Mouse (Mus musculus) fat pad, adult 2 months (tissue): ENCODE data around the gene Cenpt.
"Not testable (repeated sequence)": the region's sequence is repeated elsewhere in the genome, so short reads cannot be mapped to it uniquely, and the experiment has no call there.

Experiments used
- DNase-seq: peaks from one replicate; pipeline ENCODE4 v3.0.0-alpha.2; 2011; ENCODE audit warnings: low read depth, low spot score; ENCODE audit errors: extremely low read depth

The Cenpt gene

DNA sequence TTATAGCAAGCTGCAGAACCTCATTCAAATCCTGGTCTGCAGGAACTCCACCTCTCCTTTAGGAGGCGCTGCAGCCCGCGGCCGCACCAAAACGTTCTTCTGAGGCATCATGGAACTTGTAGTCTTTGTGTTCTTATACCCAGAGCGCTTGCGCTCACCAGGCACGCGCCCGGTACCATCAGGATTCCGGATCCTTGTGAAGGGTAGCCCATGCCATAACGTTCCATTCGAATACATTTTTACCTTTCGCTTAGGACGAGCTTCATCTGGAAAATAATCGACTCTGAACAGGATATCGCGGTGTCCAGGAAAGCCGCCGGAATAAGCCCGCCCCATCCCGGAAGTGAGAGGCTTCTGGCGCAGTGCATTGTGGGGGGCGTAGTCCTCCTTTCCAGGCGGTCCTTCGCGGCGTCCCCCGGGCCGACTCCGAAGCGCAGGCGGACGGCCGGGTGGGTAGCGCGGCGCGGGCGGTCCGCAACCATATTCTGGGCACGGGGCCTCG, 1.7 kb upstream of the Cenpt start, which contains the start of gene Thap11:
Thap11 (plus strand) TSS at position 418 of the 502 bp plus-strand sequence.
- DNase-seq: no peak

GRCm38 (mm10) chr8:105854303-105854702, 1.2 kb upstream of the Cenpt start:
- DNase-seq: no peak

DNA sequence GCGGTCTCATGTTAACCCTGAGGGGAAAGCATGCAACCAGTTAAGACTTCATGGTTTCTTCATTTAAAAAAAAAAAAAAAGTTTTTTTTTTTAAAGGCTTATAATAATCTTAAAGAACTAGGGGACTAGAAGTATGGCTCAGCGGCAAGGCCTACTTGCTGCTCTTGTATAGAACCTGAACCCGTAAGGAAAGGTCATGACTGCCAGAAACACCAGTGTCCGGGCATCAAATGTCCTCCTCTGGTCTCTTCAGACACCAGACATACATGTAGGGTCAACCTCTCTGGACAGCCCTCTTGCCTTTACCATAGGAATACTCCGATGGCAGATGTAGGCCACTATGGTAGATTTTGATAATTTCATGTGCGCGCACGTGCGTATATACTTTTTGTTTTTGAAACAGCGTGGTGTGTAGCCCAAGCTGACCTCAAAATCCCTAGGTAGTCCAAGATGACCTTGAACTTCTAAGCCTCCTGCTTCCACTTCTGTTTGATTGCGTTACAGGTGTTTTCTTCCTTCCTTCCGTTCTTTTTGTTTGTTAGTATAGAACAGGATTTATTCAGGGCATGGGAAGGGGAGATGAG, 840 bp downstream of the Cenpt start:
- no peak for DNase-seq

DNA sequence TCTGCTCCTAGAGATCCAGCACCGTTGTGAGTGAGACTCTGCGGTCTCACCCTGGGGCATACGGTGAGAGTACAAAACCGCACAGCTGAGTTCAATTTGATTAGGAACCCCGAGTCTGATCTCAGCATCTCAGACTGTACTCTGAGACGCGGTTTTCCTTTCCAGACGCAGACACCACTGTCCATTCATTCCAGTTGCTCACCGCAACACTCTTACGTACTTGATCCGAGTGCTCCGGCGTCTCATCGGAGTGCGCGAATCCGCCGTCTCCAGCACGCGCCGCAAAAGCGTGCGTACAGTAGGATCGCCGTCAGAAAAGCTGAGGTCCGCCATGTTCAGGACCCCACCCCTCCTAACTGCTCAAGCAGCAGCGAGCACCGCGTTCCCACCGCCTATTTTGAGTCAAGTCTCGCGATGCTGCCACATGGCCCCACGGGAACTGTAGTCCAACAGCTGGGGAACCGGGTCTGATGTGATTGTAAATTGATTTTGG, 1.4 kb downstream of the Cenpt start:
- DNase-seq: no peak

DNA sequence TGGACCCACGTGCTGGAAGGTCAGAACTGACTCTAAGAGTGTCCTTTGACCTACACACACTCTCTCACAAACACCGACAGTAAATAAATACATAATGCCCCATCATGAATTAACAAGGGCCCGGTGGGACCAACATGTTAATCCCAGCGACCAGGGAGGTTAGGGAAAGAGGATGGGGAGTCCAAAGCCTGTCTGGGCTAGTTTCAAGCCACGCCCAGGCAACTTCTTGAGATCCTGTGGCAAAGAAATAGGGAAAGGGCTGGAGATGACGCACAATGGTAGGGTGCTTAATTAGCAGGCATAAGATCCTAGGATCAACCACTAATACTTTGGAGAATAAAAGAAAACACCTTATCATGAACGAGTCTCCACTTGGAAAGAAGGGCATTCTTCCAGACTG, 2.5 kb downstream of the Cenpt start:
- no peak for DNase-seq

DNA sequence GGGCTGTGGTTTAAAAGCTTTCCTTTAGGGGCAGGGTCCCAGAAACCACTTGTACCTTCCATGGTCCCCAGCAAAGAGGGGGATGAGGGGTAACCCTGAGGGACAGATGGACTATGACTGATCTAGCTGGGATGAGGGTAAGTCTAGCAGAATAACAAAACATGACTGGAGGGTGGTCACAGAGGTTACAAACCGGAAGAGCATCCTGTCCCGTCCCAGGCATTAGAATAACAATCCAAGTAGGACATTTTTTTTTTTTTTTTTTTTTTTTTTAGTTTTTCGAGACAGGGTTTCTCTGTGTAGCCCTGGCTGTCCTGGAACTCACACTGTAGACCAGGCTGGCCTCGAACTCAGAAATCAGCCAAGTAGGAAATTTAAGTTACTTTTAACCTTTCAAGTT, 3.1 kb downstream of the Cenpt start:
- no peak for DNase-seq

- no peak for DNase-seq
These were observed 6.4 kb downstream of the Cenpt start for GRCm38 (mm10) chr8:105846678-105847077.

DNA sequence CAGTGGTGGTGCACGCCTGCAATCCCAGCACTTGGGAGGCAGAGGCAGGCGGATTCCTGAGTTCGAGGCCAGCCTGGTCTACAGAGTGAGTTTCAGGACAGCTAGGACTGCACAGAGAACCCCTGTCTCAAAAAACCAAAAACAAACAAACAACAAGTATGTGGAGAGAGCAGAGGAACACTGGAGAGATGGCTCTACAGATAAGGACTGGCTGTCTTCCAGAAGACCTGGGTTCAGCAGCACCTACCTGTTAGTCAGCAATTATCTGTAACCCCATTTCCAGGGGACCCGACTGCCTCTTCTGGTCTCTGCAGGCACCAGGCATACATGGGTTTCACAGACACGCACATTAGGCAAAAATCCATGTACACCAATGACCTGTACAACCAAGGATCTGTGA, 13.9 kb downstream of the Cenpt start:
- no peak for DNase-seq

GRCm38 (mm10) chr8:105836991-105837390, 16.1 kb downstream of the Cenpt start:
- DNase-seq: no peak

DNA sequence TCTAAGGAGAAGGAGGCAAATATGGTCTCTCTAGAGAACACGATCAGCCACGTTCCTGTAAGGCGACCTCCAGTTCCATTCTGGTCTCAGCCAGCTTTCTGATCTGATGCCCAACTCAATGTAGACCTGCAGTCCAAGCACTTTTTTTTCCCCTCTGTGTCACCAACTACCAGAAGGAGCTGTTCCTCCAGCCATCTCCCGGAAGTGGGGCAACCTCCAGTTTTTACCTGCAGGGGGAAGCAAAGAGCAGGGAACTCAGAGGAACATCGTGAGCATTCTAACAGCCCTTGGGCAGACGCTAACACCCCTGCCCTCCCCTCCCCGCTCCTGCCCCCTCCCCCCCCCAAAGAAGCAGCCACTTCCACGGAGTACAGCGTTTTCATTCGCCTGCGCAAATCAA, 17.8 kb downstream of the Cenpt start:
- DNase-seq: no peak

DNA sequence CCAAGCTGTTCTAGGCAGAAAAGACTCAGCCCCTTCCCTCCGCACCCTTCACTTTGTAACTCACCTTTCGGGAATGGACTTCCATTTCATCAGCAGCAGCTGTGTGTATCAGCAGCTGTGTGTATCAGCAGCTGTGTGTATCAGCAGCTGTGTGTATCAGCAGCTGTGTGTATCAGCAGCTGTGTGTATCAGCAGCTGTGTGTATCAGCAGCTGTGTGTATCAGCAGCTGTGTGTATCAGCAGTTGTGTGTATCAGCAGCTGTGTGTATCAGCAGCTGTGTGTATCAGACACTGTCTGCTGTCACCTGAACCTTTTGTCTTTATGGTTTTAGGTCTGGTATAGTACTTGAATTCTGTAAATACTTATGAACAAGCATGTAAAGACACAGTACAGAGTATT, 19.3 kb downstream of the Cenpt start:
- not testable (repeated sequence) for DNase-seq

- peak; percentile 99 for DNase-seq
These were observed 25.9 kb downstream of the Cenpt start, which contains the start of the genes Ranbp10 and Tsnaxip1 for GRCm38 (mm10) chr8:105826861-105827848. Ranbp10 (minus strand) TSS chr8:105827350. Tsnaxip1 (plus strand) TSS chr8:105827731.

GRCm38 (mm10) chr8:105826379-105826778, 26.7 kb downstream of the Cenpt start:
- no peak for DNase-seq

DNA sequence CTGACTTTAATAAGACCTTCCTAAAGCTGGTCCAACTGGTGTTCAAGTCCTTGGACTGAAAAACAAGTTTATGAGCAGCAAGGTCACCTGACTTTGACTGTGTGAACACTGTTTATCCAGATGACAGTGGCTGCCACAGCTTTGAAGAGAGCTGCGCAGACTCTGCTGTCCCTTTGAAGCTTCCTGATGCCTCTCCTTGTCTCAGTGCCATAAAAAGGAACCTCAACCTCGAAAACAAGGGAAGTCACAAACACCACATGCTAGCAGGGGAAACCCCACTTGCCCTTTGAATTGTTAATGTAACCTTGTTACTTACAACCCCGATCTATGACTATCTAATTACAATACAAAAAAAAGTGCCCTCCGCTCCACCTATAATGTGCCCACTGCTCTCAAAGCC, 27.6 kb downstream of the Cenpt start:
- no peak for DNase-seq

GRCm38 (mm10) chr8:105820925-105821324, 32.2 kb downstream of the Cenpt start:
- DNase-seq: no peak

DNA sequence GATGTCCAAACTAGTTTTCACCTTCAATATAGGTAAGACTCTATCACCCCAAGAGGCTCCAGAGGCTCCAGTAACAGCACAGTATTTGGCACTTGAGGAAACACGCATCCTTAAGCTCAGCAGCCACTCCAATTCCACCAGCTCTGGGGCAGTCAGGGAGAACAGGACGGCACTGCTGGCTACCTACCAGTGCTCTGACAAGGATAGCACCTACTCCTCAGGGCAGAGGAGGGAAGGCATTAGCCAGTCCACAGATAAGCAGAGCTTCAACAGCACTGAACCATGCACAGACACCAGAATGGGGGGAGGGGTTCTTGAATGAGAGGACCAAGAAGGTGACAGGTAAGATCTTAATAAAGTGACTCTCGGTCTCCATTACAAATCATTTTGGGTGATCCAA, 33.4 kb downstream of the Cenpt start:
- DNase-seq: no peak

- no peak for DNase-seq
These were observed 39.8 kb downstream of the Cenpt start for GRCm38 (mm10) chr8:105813241-105813640.

GRCm38 (mm10) chr8:105812511-105812910, 40.6 kb downstream of the Cenpt start:
- no peak for DNase-seq

- DNase-seq: no peak
These were observed 41.5 kb downstream of the Cenpt start for GRCm38 (mm10) chr8:105811543-105811942.

DNA sequence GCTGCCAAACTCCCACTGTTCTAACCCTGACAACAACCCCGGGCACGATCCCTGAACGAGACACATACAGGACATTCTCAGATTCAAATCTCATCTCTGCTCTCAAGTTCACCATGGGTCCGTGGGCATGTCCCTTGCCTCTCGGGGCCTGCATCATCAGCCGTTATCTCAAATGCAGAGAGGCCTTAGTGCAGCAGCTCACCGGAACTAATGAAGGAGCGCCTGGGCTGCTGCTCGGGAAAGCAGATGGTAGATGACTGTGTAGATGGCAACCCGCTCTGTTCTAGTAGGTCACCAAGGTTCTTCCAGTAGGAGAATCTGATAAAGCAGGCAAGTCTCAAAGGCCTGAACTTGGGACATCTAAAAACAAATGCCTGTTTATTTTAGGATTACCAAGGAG, 42.0 kb downstream of the Cenpt start:
- no peak for DNase-seq

GRCm38 (mm10) chr8:105810245-105810786, 42.8 kb downstream of the Cenpt start:
- DNase-seq: no peak
